Mouse (Mus musculus): ENCODE measurements around the gene Stk38. TPM values are rescaled to one million over a fixed set of nuclear protein-coding genes. Genes with fewer than 3 reads are reported as not detected.

The Stk38 gene
- total and polyA plus RNA-seq, 3 experiments: 14.4 to 290 (median 49.3) TPM

DNA sequence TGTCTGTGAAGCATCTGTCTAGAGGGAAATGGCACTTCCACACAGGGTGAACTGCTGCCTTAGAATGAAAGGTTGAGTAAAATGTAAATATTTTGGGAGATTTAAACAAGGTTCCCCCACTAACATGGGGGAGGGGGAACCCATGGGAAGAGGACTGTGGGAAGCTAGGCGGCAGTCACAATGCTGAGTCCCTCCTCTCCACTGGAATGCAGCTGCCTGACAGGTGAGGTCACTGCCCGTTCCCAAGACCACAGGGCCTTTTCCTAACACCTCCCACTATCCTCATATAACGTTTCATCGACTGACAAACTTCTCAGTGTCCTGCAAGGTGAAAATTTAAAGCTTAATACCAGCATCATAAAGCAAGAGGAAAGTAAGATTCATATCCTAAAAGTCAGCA is 25.2 kb downstream of the Stk38 start:
- Histone ChIP-seq H3K79me2 (ENCODE audit: control insufficient read depth, insufficient read depth, low read length, poor library complexity) (no peaks in the 10 kb centered on the region), H3K4me3 (ENCODE audit: control insufficient read depth in 1 of 2, insufficient read depth in 1 of 2, low read depth in 2 of 2, low read length in 2 of 2) (no peak overlapping the region), H3K27ac (ENCODE audit: control insufficient read depth, low read depth, low read length) (no peak overlapping the region), H3K4me1 (ENCODE audit: control insufficient read depth in 1 of 2, insufficient read depth in 2 of 2, low read length in 2 of 2) (no peaks in the 10 kb centered on the region), H3K27me3 (ENCODE audit: control insufficient read depth in 1 of 2, insufficient read depth in 2 of 2, low read length in 2 of 2) (no peaks in the 10 kb centered on the region), H3K9me3 (replicated peaks; ENCODE audit: insufficient read depth, low read length) (no peaks in the 10 kb centered on the region), H3K36me3 (ENCODE audit: control insufficient read depth in 1 of 2, insufficient read depth in 2 of 2, low read length in 2 of 2) (no peaks in the 10 kb centered on the region; a peak in 2 of 4 replicates), H3K9ac (ENCODE audit: control insufficient read depth, low read depth, low read length, poor library complexity, severe bottlenecking) (no peak overlapping the region)
- DNase-seq (ENCODE audit: low read depth, low spot score): no peak
- TF ChIP-seq SIN3A (IDR thresholded peaks at IDR 0.05; ENCODE audit: low read length) (no peak), RCOR1 (IDR thresholded peaks at IDR 0.05; ENCODE audit: low read depth, low read length) (no peak), ZKSCAN1 (IDR thresholded peaks at IDR 0.05; ENCODE audit: low read depth, low read length) (no peak), ZMIZ1 (IDR thresholded peaks at IDR 0.05; ENCODE audit: low read depth, low read length) (no peak), E2F4 (IDR thresholded peaks at IDR 0.05; ENCODE audit: borderline replicate concordance, low read depth, low read length) (no peak), MAX (IDR thresholded peaks at IDR 0.05; ENCODE audit: low read length) (no peak), HCFC1 (IDR thresholded peaks at IDR 0.05; ENCODE audit: low read depth, low read length) (no peak), MEF2A (IDR thresholded peaks at IDR 0.05; ENCODE audit: extremely low read depth, insufficient replicate concordance, low read depth, low read length, poor library complexity, severe bottlenecking) (no peak), POLR2AphosphoS2 (IDR thresholded peaks at IDR 0.05; ENCODE audit: low read length) (no peak), CTCF (IDR thresholded peaks at IDR 0.05 in 2 of 3, conservative IDR thresholded peaks at IDR 0.05 in 1 of 3; ENCODE audit: control insufficient read depth in 1 of 3, insufficient read depth in 1 of 3, low read depth in 2 of 3, low read length in 3 of 3, poor library complexity in 1 of 3, severe bottlenecking in 1 of 3) (no peak), ELF1 (IDR thresholded peaks at IDR 0.05; ENCODE audit: low read depth, low read length) (no peak), MAZ (IDR thresholded peaks at IDR 0.05; ENCODE audit: low read depth, low read length) (no peak)

DNA sequence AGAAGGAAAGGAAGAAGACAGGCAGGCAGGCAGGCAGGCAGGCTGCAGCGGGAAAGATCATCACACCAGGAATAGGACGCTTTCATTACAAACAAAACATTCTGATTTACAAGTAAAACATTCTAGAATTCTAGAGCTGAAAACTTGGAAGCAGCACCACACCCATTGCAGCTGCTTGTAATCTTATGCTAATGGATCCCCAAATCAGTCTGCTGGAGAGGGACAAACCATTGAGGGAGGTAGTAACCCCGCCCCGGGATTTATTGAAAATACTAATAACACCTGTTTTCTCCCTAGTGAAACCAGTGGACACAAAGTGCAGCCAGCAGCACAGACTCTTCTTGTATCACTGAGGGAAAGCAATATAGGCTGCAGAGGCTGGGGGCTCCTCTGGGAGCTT is 26.7 kb downstream of the Stk38 start:
- TF ChIP-seq MEF2A (IDR thresholded peaks at IDR 0.05; ENCODE audit: extremely low read depth, insufficient replicate concordance, low read depth, low read length, poor library complexity, severe bottlenecking): no peak
- no peak for TF ChIP-seq MYB (IDR thresholded peaks at IDR 0.05; ENCODE audit: low read depth, low read length)
- no peak for TF ChIP-seq ETS1 (IDR thresholded peaks at IDR 0.05; ENCODE audit: low read depth, low read length)
- no peak for TF ChIP-seq CTCF (IDR thresholded peaks at IDR 0.05 in 2 of 3, conservative IDR thresholded peaks at IDR 0.05 in 1 of 3; ENCODE audit: control insufficient read depth in 1 of 3, insufficient read depth in 1 of 3, low read depth in 2 of 3, low read length in 3 of 3, poor library complexity in 1 of 3, severe bottlenecking in 1 of 3)
- TF ChIP-seq RCOR1 (IDR thresholded peaks at IDR 0.05; ENCODE audit: low read depth, low read length): no peak
- no peak for TF ChIP-seq HCFC1 (IDR thresholded peaks at IDR 0.05; ENCODE audit: low read depth, low read length)
- no peak for TF ChIP-seq ZMIZ1 (IDR thresholded peaks at IDR 0.05; ENCODE audit: low read depth, low read length)
- H3K27me3 ChIP-seq (ENCODE audit: control insufficient read depth in 1 of 2, insufficient read depth in 2 of 2, low read length in 2 of 2): no peaks in the 10 kb centered on the region
- H3K79me2 ChIP-seq (ENCODE audit: control insufficient read depth, insufficient read depth, low read length, poor library complexity): no peaks in the 10 kb centered on the region
- H3K4me3 ChIP-seq (ENCODE audit: control insufficient read depth in 1 of 2, insufficient read depth in 1 of 2, low read depth in 2 of 2, low read length in 2 of 2): no peak overlapping the region
- H3K36me3 ChIP-seq (ENCODE audit: control insufficient read depth in 1 of 2, insufficient read depth in 2 of 2, low read length in 2 of 2): no peaks in the 10 kb centered on the region; a peak in 2 of 4 replicates
- H3K4me1 ChIP-seq (ENCODE audit: control insufficient read depth in 1 of 2, insufficient read depth in 2 of 2, low read length in 2 of 2): no peaks in the 10 kb centered on the region
- no peaks in the 10 kb centered on the region for H3K9me3 ChIP-seq (replicated peaks; ENCODE audit: insufficient read depth, low read length)
- no peak overlapping the region for H3K27ac ChIP-seq (ENCODE audit: control insufficient read depth, low read depth, low read length)
- H3K9ac ChIP-seq (ENCODE audit: control insufficient read depth, low read depth, low read length, poor library complexity, severe bottlenecking): no peak overlapping the region
- no peak for DNase-seq (ENCODE audit: low read depth, low spot score)
